Mouse (Mus musculus) gastrocnemius, postnatal 14 days (tissue): ENCODE measurements around the gene Smok2a. TPM values are rescaled to one million over a fixed set of nuclear protein-coding genes. Genes with fewer than 3 reads are reported as not detected.
"Not testable (repeated sequence)": the region's sequence is repeated elsewhere in the genome, so short reads cannot be mapped to it uniquely, and the experiment has no call there.

Source experiments
- DNase-seq: peaks from one replicate; pipeline ENCODE4 v3.0.0; 2021; ENCODE audit warnings: mixed read lengths
- intact Hi-C: fragments of 180-260 bp; cut with DNase I; formaldehyde crosslinking; loops from one replicate; pipeline ENCODE4 v1.15.1; 2025; ENCODE audit warnings: low total_unique reads
- long read RNA-seq, 2 experiments: library from polyadenylated mRNA; stranded (forward); transcript quantifications; one replicate each; pipeline ENCODE4 v2.0.0; 2021
- total RNA-seq, 2 experiments: library from RNA; stranded (reverse); gene quantifications; 2 replicates each; pipeline ENCODE4 v1.2.3; 2021

Smok2a gene
- total RNA-seq = not detected
- long read RNA-seq, experiment 1 = 0 reads
- long read RNA-seq, experiment 2 = 0 reads

DNA sequence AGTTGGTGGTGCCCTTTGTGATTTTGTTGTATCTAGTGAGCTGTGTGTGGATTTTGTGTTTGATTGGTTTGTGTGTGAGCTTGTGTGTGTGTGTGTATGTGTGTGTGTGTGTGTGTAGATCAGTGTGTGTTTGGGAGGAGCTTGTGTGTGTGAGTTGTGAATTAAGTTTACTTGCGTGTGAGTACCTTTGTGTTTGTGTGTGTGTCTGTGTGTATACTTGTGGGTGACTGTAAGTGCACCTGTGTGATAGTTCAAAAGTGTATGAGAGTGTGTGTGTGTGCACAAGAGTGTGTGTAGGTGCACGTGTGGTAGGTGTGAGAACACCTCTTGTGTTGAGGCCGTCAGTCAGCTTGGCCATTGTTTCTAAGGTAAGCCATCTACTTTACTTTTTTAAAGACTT lies at the start of gene Smok2a:
Gene Smok2a, plus strand, starts transcription at position 301 of the 400 bp plus-strand sequence.
- DNase-seq = no peak
- intact Hi-C loops = no loop called here

DNA sequence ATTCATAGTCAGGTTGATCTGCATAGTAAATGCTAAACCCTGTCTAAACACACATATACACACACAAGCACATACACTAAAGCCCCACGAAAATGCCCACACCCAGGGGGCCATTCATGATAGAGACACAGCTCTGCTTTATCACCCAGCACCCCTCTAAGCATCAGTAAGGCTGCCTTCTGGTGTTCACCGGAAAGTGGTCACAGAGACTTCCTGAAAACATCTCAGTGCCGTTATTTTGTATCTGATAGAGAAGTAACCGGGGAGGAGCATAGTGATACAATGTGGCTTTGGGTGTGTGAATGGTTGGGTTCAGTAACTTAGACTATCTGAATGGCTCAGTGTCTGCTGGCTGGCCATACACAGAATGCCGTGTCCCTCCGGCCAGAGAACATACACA lies 47.4 kb upstream of the Smok2a start:
- DNase-seq, intact Hi-C loops: not testable (repeated sequence)

DNA sequence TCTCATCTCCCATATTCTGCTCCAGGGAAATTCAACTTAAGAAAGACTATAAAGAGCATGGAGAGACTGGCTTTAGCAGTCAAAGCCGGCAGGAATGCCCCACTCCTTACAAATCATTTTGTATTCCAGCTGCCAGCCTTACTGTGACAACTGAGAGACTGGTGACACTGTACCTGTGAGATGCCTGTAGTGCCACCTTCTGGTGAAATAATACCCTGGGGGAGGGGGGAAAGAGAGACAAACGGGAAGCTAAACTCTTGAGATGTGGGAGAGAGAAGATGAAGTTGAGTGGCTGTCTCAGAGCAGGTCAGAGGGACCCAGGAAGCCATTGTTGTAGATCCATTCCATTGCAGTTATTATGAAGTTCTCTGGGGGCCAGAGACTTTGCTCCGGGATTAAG lies 47.0 kb upstream of the Smok2a start:
- intact Hi-C loops = not testable (repeated sequence)

DNA sequence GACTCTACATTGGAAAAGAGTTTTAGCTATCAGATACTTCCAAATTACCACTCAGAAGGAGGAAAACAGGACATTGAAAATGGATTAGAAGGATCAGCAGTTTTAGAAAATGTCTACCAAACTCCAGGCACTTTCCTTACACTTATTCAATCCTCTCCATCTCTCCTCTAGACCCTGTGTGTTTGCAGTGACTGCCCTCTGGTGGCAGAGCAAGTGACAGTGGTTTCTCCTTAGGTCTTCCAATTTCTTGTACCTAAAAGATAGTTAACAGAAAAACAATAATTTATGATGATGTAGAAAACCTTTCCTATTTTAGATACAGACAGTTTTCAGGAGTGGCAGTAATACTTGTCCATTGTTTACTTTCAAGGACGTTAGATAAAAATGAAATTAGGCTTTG lies 45.4 kb upstream of the Smok2a start:
- intact Hi-C loops, DNase-seq: not testable (repeated sequence)

More for the DNA sequence above, 47.0 kb upstream of the Smok2a start:
- not testable (repeated sequence) for DNase-seq

DNA sequence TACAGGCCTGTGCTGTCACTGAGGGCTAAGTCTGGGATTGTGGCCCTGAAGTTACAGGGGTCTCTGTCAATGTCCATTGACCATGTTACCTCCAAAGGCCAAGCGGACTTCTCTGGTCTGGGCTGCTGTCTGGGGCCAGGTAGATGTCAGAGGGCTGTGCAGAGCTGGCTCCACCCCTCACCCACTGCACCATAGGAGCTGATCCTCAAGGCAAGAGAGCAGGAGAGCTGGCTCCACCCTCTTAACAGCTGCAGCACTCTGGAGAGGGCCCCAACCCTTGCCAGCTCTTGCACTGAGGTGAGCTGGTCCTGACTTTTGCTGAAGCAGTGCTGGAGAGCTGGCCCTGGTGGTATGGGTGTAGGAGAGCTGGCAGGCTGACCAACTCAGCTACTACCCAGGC lies 43.2 kb upstream of the Smok2a start:
- intact Hi-C loops = not testable (repeated sequence)

DNA sequence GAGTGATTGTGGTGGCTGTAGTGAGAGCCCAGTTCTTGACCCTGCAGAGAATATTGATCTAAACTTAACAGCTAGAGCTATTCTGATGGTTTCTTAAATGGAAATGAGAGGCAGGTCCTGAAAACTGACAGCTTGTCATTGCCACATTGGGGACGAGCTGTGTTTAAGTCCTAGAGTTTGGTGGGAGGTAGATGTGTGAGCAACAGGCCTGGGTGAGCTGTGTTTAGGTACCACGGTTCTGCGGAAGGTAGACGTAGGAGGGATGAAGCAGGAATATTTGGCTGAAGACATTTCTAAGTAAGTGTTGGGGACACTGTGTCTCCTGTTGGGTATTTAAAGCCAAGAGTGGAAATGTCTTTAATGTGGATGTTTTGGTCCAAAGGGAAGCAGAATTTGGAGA lies 42.0 kb upstream of the Smok2a start:
- DNase-seq, intact Hi-C loops: not testable (repeated sequence)

More for the DNA sequence above, 43.2 kb upstream of the Smok2a start:
- DNase-seq = not testable (repeated sequence)

DNA sequence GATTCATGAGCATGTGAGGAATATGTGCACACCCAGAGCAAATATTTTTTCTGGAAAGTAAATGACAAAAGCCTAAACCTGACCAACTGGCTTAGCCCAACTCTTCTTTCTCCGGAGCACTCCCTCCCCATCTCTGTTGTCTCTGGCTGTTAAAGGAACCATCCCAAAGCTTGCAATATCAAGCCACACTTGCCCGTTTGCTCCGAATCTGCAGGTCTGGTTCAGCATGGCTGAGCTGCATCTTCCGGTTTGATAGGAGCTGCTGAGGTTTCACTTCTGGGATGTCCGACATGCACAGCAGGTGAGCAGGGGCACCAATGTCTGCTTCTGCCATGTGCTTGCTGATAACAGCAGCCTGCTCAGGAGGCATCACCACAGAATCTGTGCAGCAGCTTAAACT lies 40.5 kb upstream of the Smok2a start:
- intact Hi-C loops = not testable (repeated sequence)

DNA sequence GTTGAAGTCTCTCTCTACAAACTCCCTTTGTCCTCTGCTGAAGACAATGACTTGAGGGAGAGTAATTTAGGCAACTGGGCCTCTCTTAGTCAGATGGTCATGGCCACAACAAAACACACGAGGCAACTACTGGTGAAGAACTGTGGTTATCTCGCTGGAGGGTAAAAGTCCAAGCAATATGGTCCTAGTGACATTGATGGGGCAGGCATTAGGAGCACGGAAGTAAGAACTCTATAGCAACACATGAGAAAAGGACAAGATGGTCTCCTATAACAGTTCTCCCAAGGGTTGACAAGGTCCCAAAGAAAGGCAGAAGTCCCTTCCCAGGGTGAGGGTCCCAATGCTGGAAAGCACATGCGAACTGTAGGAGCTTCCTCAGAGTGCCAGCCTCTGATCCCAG lies 38.3 kb upstream of the Smok2a start:
- intact Hi-C loops, DNase-seq: not testable (repeated sequence)

More for the DNA sequence above, 40.5 kb upstream of the Smok2a start:
- DNase-seq = not testable (repeated sequence)

DNA sequence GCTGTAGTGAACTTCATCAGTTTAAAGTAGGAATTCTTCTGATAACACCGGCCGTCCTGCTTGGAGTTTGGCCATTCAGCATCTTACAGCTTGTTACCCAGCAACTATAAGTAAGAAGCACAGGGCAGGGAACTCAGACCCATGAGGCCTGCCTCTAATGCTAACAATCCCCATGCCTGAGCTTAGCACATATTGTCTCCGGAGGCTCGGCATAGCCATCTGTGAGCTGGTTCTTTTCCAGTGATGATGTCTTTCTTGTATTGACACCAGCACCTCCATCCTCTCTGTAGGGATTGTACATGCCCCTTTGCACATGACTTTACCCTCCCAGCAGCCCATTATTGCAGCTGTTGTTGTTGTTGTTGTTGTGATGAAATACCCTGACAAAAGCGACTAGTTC lies 36.5 kb upstream of the Smok2a start:
- intact Hi-C loops, DNase-seq: not testable (repeated sequence)

DNA sequence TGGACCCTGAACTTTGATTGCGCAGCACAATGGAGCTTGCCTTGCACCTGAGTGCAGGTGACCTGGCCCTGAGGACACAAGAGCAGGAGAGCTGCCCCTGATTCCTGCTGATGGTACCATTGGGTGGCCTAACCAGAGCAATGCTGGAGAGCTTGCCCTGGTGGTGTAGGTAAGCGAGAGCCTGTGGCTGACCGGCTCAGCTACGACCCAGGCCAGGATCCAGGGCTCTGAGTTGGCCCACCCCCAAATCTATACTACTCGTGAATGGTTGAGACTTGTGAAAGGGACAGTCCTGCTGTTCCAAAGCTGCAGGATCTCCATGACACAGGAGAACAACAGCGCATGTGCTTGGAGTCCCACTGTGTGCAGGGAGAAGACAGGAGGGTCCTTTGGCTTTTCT lies 34.4 kb upstream of the Smok2a start:
- intact Hi-C loops, DNase-seq: not testable (repeated sequence)

DNA sequence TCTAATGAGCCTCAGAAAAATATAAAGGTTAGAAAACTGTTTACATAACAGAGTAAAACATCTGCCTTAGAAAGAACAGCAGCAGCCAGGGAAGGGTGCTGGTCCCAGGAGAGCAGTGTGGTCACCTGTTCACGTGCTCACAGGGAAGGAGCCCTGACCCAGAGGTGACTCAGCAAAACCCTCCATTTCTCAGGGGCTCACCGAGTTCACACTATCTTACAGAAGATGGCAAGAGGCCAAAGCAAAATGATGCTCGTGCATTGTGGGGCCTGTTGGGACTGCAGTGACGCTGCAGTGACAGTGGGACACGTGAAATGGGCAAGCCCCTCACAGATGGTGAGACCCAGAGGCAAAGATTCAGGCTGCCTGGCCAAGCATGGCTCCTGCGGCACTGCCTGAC lies 33.4 kb upstream of the Smok2a start:
- intact Hi-C loops, DNase-seq: not testable (repeated sequence)

DNA sequence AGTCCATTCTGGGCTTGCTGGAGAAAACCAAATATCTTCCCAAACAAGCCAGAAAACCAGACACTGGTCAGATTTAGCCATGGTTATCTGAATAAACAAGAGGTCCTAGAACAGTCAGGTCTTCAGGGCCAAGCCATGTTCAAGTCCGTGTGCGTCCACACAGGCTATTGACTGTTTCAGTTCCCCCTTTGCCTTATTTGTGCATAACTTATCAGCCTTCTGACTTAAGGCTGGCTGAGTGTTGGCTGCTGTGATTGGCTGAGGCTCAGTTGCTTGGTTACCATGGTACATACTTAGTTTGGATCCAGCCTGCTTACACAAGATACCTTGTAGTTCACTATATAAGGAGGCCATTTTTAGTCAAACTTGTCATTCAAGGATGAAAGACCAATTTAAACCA lies 32.1 kb upstream of the Smok2a start:
- intact Hi-C loops, DNase-seq: not testable (repeated sequence)

DNA sequence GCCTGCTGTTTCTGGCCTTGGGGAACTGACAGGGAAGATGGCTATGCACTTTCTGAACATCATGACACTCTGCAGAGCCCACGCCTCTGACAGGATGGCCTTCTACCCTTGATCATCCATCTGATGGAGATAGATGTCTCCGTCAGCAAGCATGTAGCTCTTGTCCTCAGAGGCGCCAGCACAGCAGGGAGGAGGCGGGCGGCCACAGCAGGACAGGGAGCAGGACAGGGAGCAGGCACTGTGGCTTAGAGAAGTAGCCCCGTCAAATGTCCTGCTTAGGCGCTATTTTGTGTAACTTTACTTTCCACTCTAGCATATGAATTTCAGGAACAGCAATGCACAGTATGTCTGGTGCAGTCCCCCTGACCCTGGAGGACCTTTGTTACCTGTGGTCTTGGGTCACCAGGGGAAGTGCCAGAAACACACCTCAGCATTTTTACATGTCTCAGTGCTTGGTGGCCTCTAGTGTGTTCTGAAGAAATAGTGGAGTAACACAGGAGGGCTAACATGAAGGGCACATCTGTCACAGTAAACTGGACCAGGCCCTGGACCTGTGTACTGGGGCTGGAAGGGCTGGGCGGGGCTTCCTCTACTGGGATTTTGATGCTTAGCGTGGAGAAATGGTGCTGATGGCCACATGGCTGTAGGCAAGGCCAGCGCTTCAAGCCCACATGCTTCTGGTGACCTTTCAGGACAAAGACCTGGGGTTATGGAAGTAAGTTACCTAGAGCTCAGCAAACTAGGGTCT lies 30.0 kb upstream of the Smok2a start:
- DNase-seq, intact Hi-C loops: not testable (repeated sequence)

DNA sequence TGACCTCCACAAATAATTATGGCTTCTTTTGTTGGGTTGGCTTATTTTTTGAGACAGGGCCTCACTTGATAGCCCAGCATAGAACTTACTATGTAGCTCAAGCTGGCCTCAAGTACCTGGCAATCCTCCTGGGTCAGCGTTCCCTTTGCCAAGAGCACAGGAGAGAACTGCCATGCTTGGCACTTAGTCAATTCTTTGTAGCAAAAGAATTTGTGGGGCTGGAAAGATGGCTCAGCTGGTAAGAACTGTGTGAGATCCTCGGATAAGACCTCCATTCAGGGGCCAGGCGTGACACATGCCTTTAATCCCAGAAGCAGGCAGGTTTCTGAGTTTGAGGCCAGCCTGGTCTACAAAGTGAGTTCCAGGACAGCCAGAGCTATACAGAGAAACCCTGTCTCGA lies 24.5 kb upstream of the Smok2a start:
- intact Hi-C loops, DNase-seq: not testable (repeated sequence)

DNA sequence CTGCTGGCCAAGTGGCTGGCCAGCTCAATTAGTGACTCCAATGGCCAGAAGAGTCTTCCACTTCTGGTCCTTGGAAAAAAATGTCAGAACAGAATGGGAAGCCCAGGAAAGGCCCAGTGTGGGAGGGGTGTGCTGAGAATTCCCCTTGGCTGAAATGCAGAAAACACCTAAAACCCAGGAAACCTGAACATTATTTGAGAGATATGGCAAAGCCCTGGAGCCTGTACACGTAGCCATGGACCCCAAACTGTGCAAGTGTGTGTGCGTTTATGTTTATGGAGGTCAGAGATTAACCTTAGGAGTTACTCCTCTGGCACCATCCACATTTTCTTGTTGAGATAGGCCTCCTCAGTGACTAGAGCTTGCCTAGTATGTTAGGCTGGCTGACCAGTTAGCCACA lies 22.2 kb upstream of the Smok2a start:
- intact Hi-C loops, DNase-seq: not testable (repeated sequence)

DNA sequence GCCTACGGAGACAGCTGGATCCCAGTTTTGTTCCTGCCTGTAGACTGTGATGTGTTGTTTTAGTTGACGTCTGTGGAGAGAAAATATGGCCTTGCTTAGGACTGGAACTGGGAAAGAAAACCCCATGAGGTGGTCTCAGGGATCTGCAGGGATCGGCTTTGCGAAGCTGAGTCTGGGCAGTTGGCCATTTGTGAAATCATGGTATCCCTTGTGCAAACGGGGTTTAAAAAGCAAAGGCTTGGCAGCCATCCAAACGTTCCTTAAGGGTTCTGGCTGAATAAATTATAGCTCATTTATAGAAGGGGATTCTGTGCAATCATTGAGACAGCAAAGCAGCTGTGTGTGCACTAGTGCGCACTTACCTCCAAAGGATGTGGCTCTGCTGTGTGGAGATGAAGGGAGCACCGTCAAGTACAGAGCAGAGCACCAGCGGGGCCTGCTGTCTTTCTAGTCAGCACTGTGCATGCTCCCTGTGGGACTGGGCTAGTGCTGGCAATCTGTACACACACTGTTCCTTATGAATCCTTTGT lies 21.0 kb upstream of the Smok2a start:
- DNase-seq, intact Hi-C loops: not testable (repeated sequence)

DNA sequence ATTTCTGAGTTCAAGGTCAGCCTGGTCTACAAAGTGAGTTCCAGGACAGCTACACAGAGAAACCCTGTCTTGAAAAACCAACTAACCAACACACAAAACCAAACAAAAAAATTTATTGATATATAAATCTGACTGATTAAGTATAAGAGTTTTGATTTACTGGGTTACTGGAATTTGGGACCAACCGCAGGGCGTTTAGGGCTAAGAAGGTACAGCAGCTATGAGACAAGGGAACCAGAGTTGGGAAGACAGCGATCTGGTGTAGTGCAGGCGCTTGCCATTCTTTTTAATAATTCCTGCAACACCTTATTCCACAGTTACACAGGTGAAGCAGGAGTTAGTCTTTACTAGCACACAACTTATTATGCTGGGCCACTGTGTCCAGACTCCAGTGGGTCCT lies 19.4 kb upstream of the Smok2a start:
- DNase-seq, intact Hi-C loops: not testable (repeated sequence)

DNA sequence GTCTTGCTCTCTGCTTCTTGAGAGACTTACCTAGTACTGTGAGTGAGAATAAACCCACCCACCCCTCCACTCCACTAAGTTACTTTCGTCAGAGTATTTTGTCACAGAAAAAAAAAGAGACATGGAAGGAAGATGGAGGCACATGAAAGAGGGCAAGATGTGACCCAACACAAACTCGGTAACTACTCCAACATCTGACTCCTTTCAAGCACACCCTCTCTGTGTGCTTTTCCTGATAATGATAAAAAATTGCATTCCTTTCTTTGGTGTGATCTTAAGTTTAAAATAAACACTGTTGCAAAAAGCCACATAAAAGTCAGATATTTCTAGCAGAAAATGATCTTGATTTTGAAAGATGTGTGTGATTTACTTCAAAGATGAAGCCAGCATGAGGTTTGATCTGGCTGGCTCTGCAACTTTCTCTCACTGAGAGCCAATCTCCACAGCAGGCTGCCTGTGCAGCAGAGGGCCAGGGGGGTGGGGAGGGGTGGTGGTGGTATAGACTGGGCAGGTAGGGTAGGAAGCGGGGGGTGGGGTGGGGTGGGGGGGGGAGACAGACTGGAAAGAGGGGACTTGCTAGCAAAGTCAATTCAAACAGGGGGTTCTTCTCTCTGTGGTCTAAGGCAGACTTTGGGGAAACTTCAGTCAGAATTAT lies 18.4 kb upstream of the Smok2a start:
- intact Hi-C loops, DNase-seq: not testable (repeated sequence)

DNA sequence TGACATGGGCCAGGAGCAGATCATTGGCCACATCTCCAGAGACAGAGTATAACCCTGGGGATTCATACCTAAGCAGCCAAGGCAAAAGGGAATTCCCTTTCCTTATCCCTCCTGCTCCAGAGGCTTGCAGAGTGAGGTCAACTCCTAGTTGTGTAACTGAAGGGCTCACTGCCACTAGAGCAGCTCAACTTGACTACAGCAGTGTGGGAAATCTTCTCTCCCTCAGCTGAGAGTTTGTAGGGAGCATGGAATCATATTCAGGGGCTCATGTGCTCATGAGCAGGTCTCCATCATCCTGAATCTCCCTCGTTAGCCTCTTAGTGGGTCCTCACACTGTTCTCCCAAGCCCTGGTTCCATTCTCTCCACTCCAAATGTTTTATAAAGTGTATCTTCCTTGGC lies 15.7 kb upstream of the Smok2a start:
- DNase-seq, intact Hi-C loops: not testable (repeated sequence)

DNA sequence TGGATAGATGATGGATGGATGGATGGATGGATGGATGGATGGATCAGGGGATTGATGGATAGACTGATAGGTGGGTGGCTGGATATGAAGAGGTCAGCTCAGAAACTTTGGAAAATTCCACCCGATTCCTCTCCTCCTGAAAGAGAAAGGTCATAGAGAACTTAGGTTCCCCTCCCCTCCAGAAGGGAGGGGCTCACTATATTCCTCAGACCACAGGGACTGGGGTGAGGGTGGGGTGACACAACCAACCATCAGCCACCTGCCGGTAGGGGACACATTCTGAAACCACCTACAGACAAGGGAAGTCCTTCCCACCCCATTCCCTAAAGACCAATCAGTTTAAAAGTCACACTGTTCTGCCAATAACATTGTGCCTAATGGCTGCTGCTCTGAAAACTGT lies 14.5 kb upstream of the Smok2a start:
- intact Hi-C loops = no loop called here
- DNase-seq = no peak
